Mouse (Mus musculus) MEL (cell line): Measurements from ENCODE around the gene Prkcb.

Experiments
- EP300 ChIP-seq, 2 experiments: IDR thresholded peaks; 2 replicates each; pipeline ENCODE4 v1.6.1; 2011; ENCODE audit warnings: improper control_type of control experiment in 2 of 2, low read length in 2 of 2, low read depth in 1 of 2, mild to moderate bottlenecking in 1 of 2
- GATA1 ChIP-seq: IDR thresholded peaks from 2 replicates; pipeline ENCODE4 v1.6.1; 2011; ENCODE audit warnings: low read depth, low read length, improper control_type of control experiment
- JUND ChIP-seq: IDR thresholded peaks from 2 replicates; pipeline ENCODE4 v1.6.1; 2011; ENCODE audit warnings: low read depth, mild to moderate bottlenecking, improper control_type of control experiment, low read length
- NRF1 ChIP-seq: IDR thresholded peaks from 2 replicates; pipeline ENCODE4 v1.6.1; 2014; ENCODE audit warnings: low read depth, mild to moderate bottlenecking, inconsistent platforms, low read length, improper control_type of control experiment, moderate library complexity; ENCODE audit not compliant: poor library complexity, insufficient read depth, severe bottlenecking
- POLR2A ChIP-seq, 2 experiments: IDR thresholded peaks; 2 replicates each; pipeline ENCODE4 v1.6.1; 2011 to 2012; ENCODE audit warnings: low read length in 2 of 2, mild to moderate bottlenecking in 2 of 2, control low read depth in 1 of 2, improper control_type of control experiment in 1 of 2, low read depth in 1 of 2, moderate library complexity in 1 of 2; ENCODE audit not compliant: control insufficient read depth in 1 of 2, insufficient read depth in 1 of 2, poor library complexity in 1 of 2
- SIN3A ChIP-seq: IDR thresholded peaks from 2 replicates; pipeline ENCODE4 v1.6.1; 2012; ENCODE audit warnings: low read length, improper control_type of control experiment, inconsistent platforms
- USF1 ChIP-seq: IDR thresholded peaks from 2 replicates; pipeline ENCODE4 v1.6.1; 2014; ENCODE audit warnings: low read depth, mild to moderate bottlenecking, inconsistent platforms, low read length, improper control_type of control experiment, moderate library complexity
- USF2 ChIP-seq, 2 experiments: IDR thresholded peaks; 2 replicates each; pipeline ENCODE4 v1.6.1; 2011 to 2012; ENCODE audit warnings: improper control_type of control experiment in 2 of 2, low read length in 2 of 2, borderline replicate concordance in 1 of 2, inconsistent platforms in 1 of 2, low read depth in 1 of 2, mild to moderate bottlenecking in 1 of 2; ENCODE audit not compliant: insufficient read depth in 1 of 2
- ZNF384 ChIP-seq: IDR thresholded peaks from 2 replicates; pipeline ENCODE4 v1.6.1; 2012; ENCODE audit warnings: low read depth, mild to moderate bottlenecking, inconsistent platforms, low read length, improper control_type of control experiment

GRCm38 (mm10) chr7:122558912-122559311 lies 270.4 kb downstream of the Prkcb start:
- TF ChIP-seq NRF1, result no peak
- no peak for TF ChIP-seq POLR2A (IDR thresholded peaks at IDR 0.05; ENCODE audit: control insufficient read depth in 1 of 2, insufficient read depth in 1 of 2, low read depth in 1 of 2, low read length in 2 of 2, poor library complexity in 1 of 2)
- no peak for TF ChIP-seq EP300 (IDR thresholded peaks at IDR 0.05; ENCODE audit: low read depth in 1 of 2, low read length in 2 of 2)
- no peak for TF ChIP-seq JUND
- TF ChIP-seq ZNF384, result no peak
- no peak for TF ChIP-seq SIN3A
- TF ChIP-seq USF1, result no peak
- TF ChIP-seq GATA1, result no peak
- no peak for TF ChIP-seq USF2 (IDR thresholded peaks at IDR 0.05; ENCODE audit: borderline replicate concordance in 1 of 2, insufficient read depth in 1 of 2, low read depth in 1 of 2, low read length in 2 of 2)
